Mouse (Mus musculus) thymus, adult 2 months (tissue): ENCODE results near the gene Atp8a2.

Experiments used
- CTCF ChIP-seq: fragments of 200-500 bp; IDR thresholded peaks from 2 replicates; pipeline ENCODE4 v1.5.1; 2012; ENCODE audit warnings: mild to moderate bottlenecking, control low read depth, low read length, moderate library complexity, borderline replicate concordance; ENCODE audit not compliant: control insufficient read depth, poor library complexity, insufficient read depth; ENCODE audit errors: extremely low read depth
- POLR2A ChIP-seq: fragments of 200-500 bp; IDR thresholded peaks from 2 replicates; pipeline ENCODE4 v1.6.1; 2012; ENCODE audit warnings: mild to moderate bottlenecking, low read length, control low read depth, moderate library complexity; ENCODE audit not compliant: control insufficient read depth, poor library complexity, insufficient read depth; ENCODE audit errors: extremely low read depth

- TF ChIP-seq POLR2A (no peak), CTCF (no peak)
Measured at GRCm38 (mm10) chr14:59806910-59807309, 390.1 kb downstream of the Atp8a2 start.
